Mouse (Mus musculus) gonadal fat pad, adult 2 months (tissue): ENCODE measurements around the gene Casp7. TPM values are rescaled to one million over a fixed set of nuclear protein-coding genes. Genes with fewer than 3 reads are reported as not detected.

Experiments used
- DNase-seq: peaks from one replicate; pipeline ENCODE4 v3.0.0-alpha.2; 2012; ENCODE audit warnings: low read depth
- polyA plus RNA-seq: library from polyadenylated mRNA; depleted of rRNA; stranded (reverse); fragments of >200 nt; gene quantifications from 2 replicates; pipeline ENCODE4 v1.2.3, GENCODE M21; 2012; rRNA removed

Gene Casp7
- polyA plus RNA-seq, 1 experiment: 16.6 TPM

- no peak for DNase-seq
These were observed 73.5 kb downstream of the Casp7 start for GRCm38 (mm10) chr19:56470286-56471020.

GRCm38 (mm10) chr19:56471934-56472333, 75.0 kb downstream of the Casp7 start:
- DNase-seq: no peak

GRCm38 (mm10) chr19:56474869-56475550, 78.1 kb downstream of the Casp7 start:
- DNase-seq: no peak

GRCm38 (mm10) chr19:56476546-56476945, 79.6 kb downstream of the Casp7 start:
- no peak for DNase-seq

GRCm38 (mm10) chr19:56477253-56477652, 80.3 kb downstream of the Casp7 start:
- DNase-seq: no peak

GRCm38 (mm10) chr19:56477832-56478231, 80.9 kb downstream of the Casp7 start:
- no peak for DNase-seq

GRCm38 (mm10) chr19:56484630-56485375, 87.9 kb downstream of the Casp7 start:
- DNase-seq: no peak

GRCm38 (mm10) chr19:56485376-56486271, 88.7 kb downstream of the Casp7 start:
- no peak for DNase-seq

GRCm38 (mm10) chr19:56486926-56487325, 90.0 kb downstream of the Casp7 start:
- DNase-seq: no peak

- DNase-seq: no peak
These were observed 90.4 kb downstream of the Casp7 start for GRCm38 (mm10) chr19:56487339-56487738.

GRCm38 (mm10) chr19:56489601-56490000, 92.7 kb downstream of the Casp7 start:
- DNase-seq: no peak

Other genes starting within 250 kb of the Casp7 start
- gene Habp2, start 110.0 kb upstream of the Casp7 start, polyA plus RNA-seq: 0.65 and 0.88 TPM in 2 replicates
- gene Nrap, start 7.1 kb upstream of the Casp7 start, polyA plus RNA-seq: 0.66 and 1.1 TPM in 2 replicates
- 5.7 and 6.5 TPM in 2 replicates for gene Plekhs1, start 64.5 kb downstream of the Casp7 start, polyA plus RNA-seq
- gene Dclre1a, start 151.1 kb downstream of the Casp7 start, polyA plus RNA-seq: 8.0 and 8.3 TPM in 2 replicates
- gene Nhlrc2, start 151.1 kb downstream of the Casp7 start, polyA plus RNA-seq: 10.0 and 10.3 TPM in 2 replicates